Mouse (Mus musculus) forebrain, embryonic 14.5 days (tissue): ENCODE measurements around the gene Bcl11a. TPM values are rescaled to one million over a fixed set of nuclear protein-coding genes. Genes with fewer than 3 reads are reported as not detected.

ENCODE experiments used
- ATAC-seq: fragments of 200-750 bp; cut with Nextera tagmentation; 2 replicates; pipeline ENCODE4 v1.8.0; 2017; ENCODE audit warnings: mild to moderate bottlenecking, moderate library complexity
- DNase-seq: peaks from one replicate; pipeline ENCODE4 v3.0.0-alpha.2; 2015; ENCODE audit warnings: low spot score
- H3K27ac ChIP-seq: fragments of 300-500 bp; sonication (generic); 2 replicates; pipeline ENCODE4 v1.5.1; 2014; ENCODE audit warnings: low read depth, mild to moderate bottlenecking, control low read depth, low read length, moderate library complexity
- H3K27me3 ChIP-seq: fragments of 300-500 bp; sonication (generic); replicated peaks from 2 replicates; pipeline ENCODE4 v1.6.1; 2014; ENCODE audit warnings: low read length, control low read depth, mixed read lengths; ENCODE audit not compliant: control insufficient read depth, insufficient read depth
- H3K36me3 ChIP-seq: fragments of 300-500 bp; sonication (generic); 2 replicates; pipeline ENCODE4 v1.6.1; 2014; ENCODE audit warnings: low read length, control low read depth; ENCODE audit not compliant: control insufficient read depth, insufficient read depth
- H3K4me1 ChIP-seq: fragments of 300-500 bp; sonication (generic); 2 replicates; pipeline ENCODE4 v1.6.1; 2014; ENCODE audit warnings: antibody characterized with exemption, low read length, control low read depth; ENCODE audit not compliant: control insufficient read depth, insufficient read depth
- H3K4me2 ChIP-seq: fragments of 300-500 bp; sonication (generic); 2 replicates; pipeline ENCODE4 v1.6.1; 2014; ENCODE audit warnings: mild to moderate bottlenecking, control low read depth, low read length
- H3K4me3 ChIP-seq: fragments of 300-500 bp; sonication (generic); 2 replicates; pipeline ENCODE4 v1.5.1; 2014; ENCODE audit warnings: low read depth, low read length, control low read depth
- H3K9ac ChIP-seq: fragments of 300-500 bp; sonication (generic); 2 replicates; pipeline ENCODE4 v1.6.1; 2014; ENCODE audit warnings: mild to moderate bottlenecking, low read length, control low read depth, moderate library complexity
- H3K9me3 ChIP-seq: fragments of 300-500 bp; sonication (generic); replicated peaks from 2 replicates; pipeline ENCODE4 v1.6.1; 2016; ENCODE audit warnings: low read length, control low read depth, mixed read lengths; ENCODE audit not compliant: control insufficient read depth
- WGBS: fragments of 180-500 bp; shearing (Covaris S2); extraction: QIAGEN DNeasy Blood & Tissue Kit; methylation state at CpG from one replicate; pipeline ENCODE4 v1.1.7; 2014; 5-methylcytosine and 5-hydroxymethylcytosine counted together
- polyA plus RNA-seq: library from polyadenylated mRNA; unstranded; fragments of >200 nt; fragmentation: Nextera tagmentation; extraction: Ambion mirVana; gene quantifications from 2 replicates; pipeline ENCODE4 v1.2.1, GENCODE M21; 2014

Bcl11a gene
- 148 and 174 TPM in 2 replicates for polyA plus RNA-seq

DNA sequence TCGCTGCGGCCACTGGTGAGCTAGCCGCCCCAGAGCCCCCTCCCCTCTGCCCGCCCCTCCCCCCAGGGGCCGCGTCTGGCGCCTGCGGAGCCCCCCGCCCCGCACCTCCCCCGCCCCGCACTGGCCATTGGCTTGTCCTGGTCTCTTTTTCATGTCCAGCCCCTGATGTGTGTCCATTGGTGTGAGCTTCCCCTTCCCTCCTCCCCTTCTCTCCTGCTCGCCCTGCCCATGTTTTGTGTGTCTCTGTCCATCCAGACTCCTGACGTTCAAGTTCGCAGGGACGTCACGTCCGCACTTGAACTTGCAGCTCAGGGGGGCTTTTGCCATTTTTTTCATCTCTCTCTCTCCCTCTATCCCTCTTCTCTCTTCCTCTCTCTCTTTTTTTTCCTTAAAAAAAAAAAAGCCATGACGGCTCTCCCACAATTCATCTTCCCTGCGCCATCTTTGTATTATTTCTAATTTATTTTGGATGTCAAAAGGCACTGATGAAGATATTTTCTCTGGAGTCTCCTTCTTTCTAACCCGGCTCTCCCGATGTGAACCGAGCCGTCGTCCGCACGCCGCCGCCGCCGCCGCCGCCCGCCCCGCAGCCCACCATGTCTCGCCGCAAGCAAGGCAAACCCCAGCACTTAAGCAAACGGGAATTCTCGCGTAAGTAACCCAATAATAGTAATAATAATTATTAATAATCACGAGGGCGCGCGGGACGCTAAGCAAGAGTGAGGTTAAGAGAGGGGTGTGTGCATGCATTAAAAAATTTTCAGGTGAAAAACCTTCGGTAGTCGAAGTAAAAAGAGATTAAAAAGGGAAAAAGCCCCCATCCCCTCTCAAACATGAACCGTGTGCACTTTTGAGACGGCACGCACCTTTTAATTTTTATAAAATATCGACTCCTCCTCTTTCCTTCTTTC, at the start of gene Bcl11a:
Bcl11a (plus strand) TSS at position 262 of the 911 bp plus-strand sequence.
- peak within 1 kb of the TSS; percentile 100 for H3K9ac ChIP-seq
- peak within 1 kb of the TSS; percentile 91 for H3K4me3 ChIP-seq
- peak within 1 kb of the TSS; percentile 98 for H3K4me2 ChIP-seq

DNA sequence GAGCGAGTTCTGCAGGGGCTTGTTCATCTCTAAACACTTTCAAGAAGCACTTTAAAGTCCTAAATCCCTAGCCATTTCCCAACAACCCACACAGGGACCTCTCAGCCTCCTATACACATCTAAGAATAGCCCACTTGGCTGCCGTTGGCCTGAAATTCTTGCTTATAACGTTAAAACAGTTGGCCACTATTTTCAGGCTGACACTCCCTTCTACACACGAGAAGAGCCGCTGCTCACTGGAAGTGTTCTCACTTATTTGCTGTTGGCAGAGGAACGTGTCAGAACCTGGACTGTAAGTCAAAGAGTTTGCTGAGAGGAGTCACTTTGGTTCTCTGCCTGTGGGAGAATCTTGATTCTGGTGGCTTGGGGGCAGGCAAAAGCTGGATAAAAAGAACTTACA, 33.8 kb upstream of the Bcl11a start:
- H3K4me1 ChIP-seq: no peaks in the 10 kb centered on the region
- H3K9me3 ChIP-seq: no peaks in the 10 kb centered on the region
- no peak for DNase-seq
- ATAC-seq: no peak
- H3K27me3 ChIP-seq: no peaks in the 10 kb centered on the region
- H3K4me2 ChIP-seq: no peak overlapping the region
- no peak overlapping the region for H3K4me3 ChIP-seq
- H3K27ac ChIP-seq: no peak overlapping the region
- no peaks in the 10 kb centered on the region for H3K36me3 ChIP-seq
- no peak overlapping the region for H3K9ac ChIP-seq
- WGBS: 74% methylated on average over 6 of the region's 6 CpGs

More for the DNA sequence above, at the start of gene Bcl11a:
- H3K36me3 ChIP-seq: no peaks in the 10 kb centered on the region
- DNase-seq (peak; percentile 94), ATAC-seq (peak; percentile 45)
- WGBS: under 1% methylated on average over 41 of the region's 51 CpGs
- H3K27me3 ChIP-seq: no peaks in the 10 kb centered on the region
- peaks cover 14% of the 10 kb centered on the region for H3K4me1 ChIP-seq
- peak within 1 kb of the TSS; percentile 100 for H3K27ac ChIP-seq
- H3K9me3 ChIP-seq: no peaks in the 10 kb centered on the region

DNA sequence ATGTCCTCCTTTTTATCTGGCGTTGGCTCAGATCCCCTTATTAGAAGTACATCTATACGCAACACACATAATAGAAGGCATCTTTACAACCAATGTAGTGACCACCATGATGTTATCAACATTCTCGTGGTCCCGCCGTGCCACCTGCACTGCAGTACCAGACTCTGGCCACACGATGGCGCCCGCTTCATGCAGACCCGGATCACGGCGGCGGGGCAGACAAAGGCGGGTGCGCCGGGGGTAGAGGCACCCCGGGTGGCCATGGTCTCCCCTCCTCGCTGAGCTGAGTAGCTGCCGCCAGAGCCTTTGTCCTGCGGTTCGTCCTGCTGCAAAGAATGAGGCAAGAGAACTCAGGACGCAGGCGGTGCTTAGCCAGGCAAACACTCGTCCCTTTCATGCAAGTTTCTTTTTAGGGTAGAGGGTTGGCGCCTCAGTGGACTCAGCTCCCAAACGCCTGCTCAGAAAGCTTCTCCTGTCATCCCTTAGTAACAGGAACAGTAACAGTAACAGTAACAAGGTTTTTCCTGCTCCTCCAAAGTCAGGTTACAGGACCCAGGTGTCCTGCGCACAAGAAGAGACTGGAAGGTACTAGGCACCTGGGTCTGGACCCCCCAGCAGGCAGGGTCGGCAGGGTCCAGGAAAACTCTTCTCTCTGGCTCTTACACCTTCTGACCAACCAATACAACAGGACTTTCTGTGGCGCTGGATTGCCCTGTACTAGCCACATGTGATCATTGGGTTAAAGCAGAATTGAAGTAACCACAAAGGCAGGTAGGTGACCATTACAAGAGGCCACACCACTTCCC, 28.4 kb upstream of the Bcl11a start:
- WGBS: 4% methylated on average over 28 of the region's 28 CpGs
- Histone ChIP-seq H3K4me2 (peak overlapping the region; percentile 53), H3K9ac (peak overlapping the region; percentile 67), H3K4me3 (peak overlapping the region; percentile 33), H3K27ac (no peak overlapping the region), H3K36me3 (no peaks in the 10 kb centered on the region), H3K27me3 (no peaks in the 10 kb centered on the region), H3K4me1 (0 out of 2 replicates have a peak, but pooled peaks cover 4% of the 10 kb centered on the region), H3K9me3 (no peaks in the 10 kb centered on the region)
- ATAC-seq: peak; percentile 95
- peak; percentile 90 for DNase-seq

DNA sequence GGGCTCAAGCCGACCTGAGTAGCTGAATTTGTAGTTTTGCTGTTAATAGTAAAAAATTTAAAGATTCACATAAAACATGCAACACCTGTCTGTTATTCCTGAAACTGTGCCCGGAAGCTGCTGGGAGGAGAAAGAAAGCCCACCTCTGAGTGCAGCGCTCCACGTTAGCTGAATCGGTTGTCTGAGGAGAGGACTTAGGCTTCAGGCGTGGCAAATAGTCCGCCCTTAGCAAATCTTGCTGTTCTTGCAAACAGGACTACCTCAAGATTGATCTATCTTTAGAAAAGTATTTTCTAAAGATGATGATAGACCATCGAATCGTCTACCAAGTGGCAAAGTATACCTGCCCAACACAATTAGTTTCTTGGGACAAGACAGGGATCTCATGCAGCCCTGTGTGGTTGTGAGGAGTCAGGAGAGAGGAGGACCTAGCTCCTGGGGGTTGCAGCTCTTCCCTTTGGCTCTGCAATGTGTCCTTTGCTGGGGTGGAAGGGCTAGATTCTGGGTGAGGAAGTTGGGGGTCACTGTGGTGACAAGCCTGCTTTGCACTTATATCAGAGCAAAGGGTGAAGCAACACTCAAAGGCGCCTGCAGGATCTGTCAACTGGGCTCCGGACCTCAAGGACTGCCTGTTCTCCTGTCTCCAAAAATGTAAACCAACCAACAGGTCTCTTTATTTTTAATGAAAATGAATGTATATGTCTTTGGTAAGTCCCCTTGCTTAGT, 27.7 kb upstream of the Bcl11a start:
- Histone ChIP-seq H3K9ac (no peak overlapping the region; the same call in 1 of the 2 replicates), H3K36me3 (no peaks in the 10 kb centered on the region), H3K9me3 (no peaks in the 10 kb centered on the region), H3K4me2 (no peak overlapping the region), H3K4me1 (0 out of 2 replicates have a peak, but pooled peaks cover 4% of the 10 kb centered on the region), H3K27ac (no peak overlapping the region), H3K27me3 (no peaks in the 10 kb centered on the region), H3K4me3 (no peak overlapping the region)
- no peak; the same call in 1 of the 2 replicates for ATAC-seq
- DNase-seq: no peak
- WGBS: 78% methylated on average over 11 of the region's 11 CpGs

DNA sequence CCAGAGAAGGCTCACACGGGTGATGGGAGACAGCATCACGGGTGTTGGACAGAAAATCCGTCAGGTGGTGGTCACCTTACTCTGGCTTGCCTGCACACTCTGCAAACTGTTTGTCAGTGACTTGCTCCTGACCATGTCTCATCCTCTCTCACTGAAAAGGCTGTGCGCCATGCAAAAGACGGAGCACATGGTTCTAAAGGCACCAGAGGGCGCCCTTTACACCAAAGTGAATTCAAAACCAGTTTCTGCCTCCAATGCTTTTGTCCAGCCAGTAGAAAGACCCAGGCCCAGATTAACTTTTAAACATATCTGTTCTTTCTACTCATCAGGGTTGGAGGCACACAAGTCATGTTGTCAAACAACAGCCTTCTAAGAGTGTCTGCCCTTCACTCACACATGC, 25.0 kb upstream of the Bcl11a start:
- no peak for ATAC-seq
- H3K27ac ChIP-seq: no peak overlapping the region
- 62% methylated on average over 6 of the region's 6 CpGs for WGBS

DNA sequence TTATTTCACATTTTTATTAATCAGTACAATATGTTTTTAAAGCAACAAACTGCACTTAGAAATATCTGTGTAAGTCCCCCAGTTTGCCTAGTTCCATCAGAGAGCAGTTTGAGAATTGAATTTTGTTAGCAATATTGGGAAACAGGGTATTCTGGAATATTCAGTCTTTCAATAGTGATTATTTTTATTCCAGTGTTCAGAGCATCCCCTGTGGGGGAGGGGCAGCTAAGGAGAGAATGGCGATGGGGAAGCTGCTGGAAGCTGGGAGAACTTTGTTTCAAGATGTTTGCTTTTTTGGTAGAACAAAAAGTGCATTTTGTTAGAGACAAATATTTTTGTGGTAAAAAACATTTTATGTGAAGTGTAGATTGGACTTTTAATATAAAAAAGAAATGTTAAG, 18.7 kb upstream of the Bcl11a start:
- no peak overlapping the region for H3K4me2 ChIP-seq
- no peak overlapping the region for H3K9ac ChIP-seq
- no peak for DNase-seq
- peaks cover 4% of the 10 kb centered on the region for H3K4me1 ChIP-seq
- no peak for ATAC-seq
- H3K4me3 ChIP-seq: no peak overlapping the region
- no peak overlapping the region for H3K27ac ChIP-seq
- H3K9me3 ChIP-seq: no peaks in the 10 kb centered on the region
- no peaks in the 10 kb centered on the region for H3K36me3 ChIP-seq
- WGBS: 14% methylated on average over 1 of the region's 1 CpGs
- H3K27me3 ChIP-seq: no peaks in the 10 kb centered on the region

More for the DNA sequence above, 25.0 kb upstream of the Bcl11a start:
- Histone ChIP-seq H3K4me3 (no peak overlapping the region), H3K4me1 (0 out of 2 replicates have a peak, but pooled peaks cover 4% of the 10 kb centered on the region), H3K9ac (no peak overlapping the region), H3K9me3 (no peaks in the 10 kb centered on the region), H3K4me2 (no peak overlapping the region), H3K36me3 (no peaks in the 10 kb centered on the region), H3K27me3 (no peaks in the 10 kb centered on the region)
- DNase-seq: no peak

DNA sequence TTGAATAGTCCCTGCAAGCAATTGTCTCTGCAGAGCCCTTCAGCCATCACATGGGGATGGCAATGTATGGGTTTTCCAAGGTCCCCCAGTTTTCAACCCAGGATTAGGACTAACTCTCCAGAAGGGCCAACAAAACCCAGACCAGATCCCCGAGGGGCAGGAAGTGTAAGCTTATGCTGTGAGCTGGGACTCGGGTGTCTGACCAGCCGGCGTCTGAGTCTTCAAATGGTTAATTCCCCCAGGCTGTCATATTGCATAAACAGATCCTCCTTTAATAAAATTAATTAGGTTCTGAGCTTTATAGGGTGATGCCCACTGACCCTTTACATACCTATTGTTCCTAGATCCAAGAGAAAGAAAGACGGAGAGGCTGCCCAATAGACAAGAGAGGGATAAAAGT, 17.4 kb upstream of the Bcl11a start:
- ATAC-seq (no peak), DNase-seq (no peak)
- Histone ChIP-seq H3K9me3 (no peaks in the 10 kb centered on the region), H3K4me3 (peak overlapping the region; percentile 26; the same call in 1 of the 2 replicates), H3K36me3 (no peaks in the 10 kb centered on the region), H3K9ac (no peak overlapping the region; the same call in 1 of the 2 replicates), H3K27ac (no peak overlapping the region), H3K4me2 (peak overlapping the region; percentile 63), H3K4me1 (peaks cover 4% of the 10 kb centered on the region), H3K27me3 (no peaks in the 10 kb centered on the region)
- 6% methylated on average over 5 of the region's 5 CpGs for WGBS

DNA sequence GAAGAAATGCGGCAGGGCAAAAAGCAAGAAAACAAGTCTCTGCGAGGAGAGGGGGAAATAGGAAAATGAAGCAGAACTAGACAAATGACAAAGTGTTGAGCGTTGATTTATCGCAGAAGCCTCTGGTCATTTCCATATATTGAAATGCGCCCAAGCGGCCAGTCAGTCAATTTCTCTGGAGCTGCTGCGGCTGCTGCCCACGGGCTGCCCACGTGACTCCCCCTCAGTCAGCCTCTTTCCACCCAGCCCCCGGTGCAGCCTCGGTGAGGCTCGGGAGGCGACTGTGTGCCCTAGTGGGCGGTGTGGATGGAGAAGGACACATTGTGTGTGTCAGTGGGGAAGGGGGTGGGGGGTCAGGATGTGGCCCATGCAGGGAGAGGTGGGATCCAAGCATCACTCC, 16.0 kb upstream of the Bcl11a start:
- WGBS: 3% methylated on average over 14 of the region's 14 CpGs
- no peak overlapping the region for H3K27ac ChIP-seq

More for the DNA sequence above, 16.0 kb upstream of the Bcl11a start:
- H3K36me3 ChIP-seq: no peaks in the 10 kb centered on the region
- H3K9ac ChIP-seq: peak overlapping the region; percentile 54
- H3K4me2 ChIP-seq: peak overlapping the region; percentile 62
- H3K4me3 ChIP-seq: peak overlapping the region; percentile 29
- H3K4me1 ChIP-seq: peaks cover 4% of the 10 kb centered on the region
- DNase-seq (no peak), ATAC-seq (peak; percentile 73)
- no peaks in the 10 kb centered on the region for H3K27me3 ChIP-seq
- H3K9me3 ChIP-seq: no peaks in the 10 kb centered on the region
